Mouse (Mus musculus) G1E (cell line): ENCODE measurements around the gene Dnm1.

Experiments
- CTCF ChIP-seq: IDR thresholded peaks from 2 replicates; pipeline ENCODE4 v1.5.1; 2012; ENCODE audit warnings: low read depth, low read length, inconsistent platforms, mixed read lengths
- GATA1 ChIP-seq: IDR thresholded peaks from 2 replicates; pipeline ENCODE4 v1.6.1; 2012; ENCODE audit warnings: borderline replicate concordance, low read length, inconsistent platforms, mixed read lengths
- TAL1 ChIP-seq: conservative IDR thresholded peaks from 2 replicates; pipeline ENCODE4 v1.6.1; 2012; ENCODE audit warnings: low read depth, low read length, inconsistent platforms, mixed read lengths

DNA sequence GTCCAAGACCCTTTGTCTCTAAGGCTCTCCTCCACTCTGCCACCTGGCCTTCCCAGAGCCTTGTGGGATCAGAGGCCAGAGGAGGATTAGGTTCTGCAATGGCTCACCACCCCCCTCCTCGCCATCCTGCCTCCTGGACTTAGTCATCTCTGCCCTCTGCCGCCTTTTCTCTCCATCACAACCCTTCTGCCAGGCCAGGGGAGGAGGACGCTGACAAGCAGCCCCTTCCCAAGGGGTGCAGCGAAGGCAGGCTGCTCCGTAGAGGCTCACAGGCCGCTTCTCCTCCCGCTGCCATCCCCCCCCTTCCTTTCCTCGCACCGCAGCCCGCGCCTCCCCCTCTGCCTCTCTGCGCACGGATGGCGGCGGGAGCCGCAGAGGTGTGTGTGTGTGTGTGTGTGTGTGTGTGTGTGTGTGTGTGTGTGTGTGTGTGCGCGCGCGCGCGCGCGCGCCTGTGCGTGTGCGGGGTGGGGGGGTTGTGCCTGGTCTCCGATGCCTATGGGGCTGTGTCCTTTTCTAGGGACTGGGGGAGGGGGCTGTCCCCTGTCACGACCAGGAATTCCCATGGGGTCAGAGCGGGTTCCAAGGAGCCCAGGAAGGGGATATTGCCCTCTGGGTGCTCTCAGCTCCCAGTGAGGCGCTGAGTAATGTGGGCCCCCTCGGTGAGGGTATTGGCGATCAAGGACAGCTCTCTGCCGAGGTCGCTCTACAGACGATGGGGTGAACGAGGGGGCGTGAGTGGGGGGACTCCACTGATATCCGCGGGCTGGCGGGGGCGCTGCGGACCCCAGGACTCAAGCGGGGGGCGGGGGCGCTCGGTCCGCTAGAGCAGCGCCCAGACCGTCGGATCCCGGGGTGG lies 759 bp downstream of the Dnm1 start, which contains the start of gene Ciz1:
- TF ChIP-seq CTCF, result no peak
- TF ChIP-seq TAL1, result no peak
- TF ChIP-seq GATA1, result no peak
